8 mouse cellular contexts compared by ENCODE assay signal in genomic region chr9:119977557-119978060, GRCm38 (mm10). TPM values are rescaled to one million over a fixed set of nuclear protein-coding genes. Genes with fewer than 3 reads are reported as not detected.
DNase-seq lines count a peak whose midpoint lies in the region; ATAC-seq and TF ChIP-seq lines count a peak whose summit lies in the region.

No protein-coding gene starts in this region.

- H3K36me3 ChIP-seq in heart, embryonic 15.5 days: peaks cover 30% of the 10 kb centered on the region; the same call in 1 of the 2 replicates
- H3K36me3 ChIP-seq in thymus, adult 2 months (ENCODE audit: control insufficient read depth, insufficient read depth, low read length): peaks cover 32% of the 10 kb centered on the region
- H3K36me3 ChIP-seq in kidney, embryonic 16.5 days (ENCODE audit: insufficient read depth, low read length): peaks cover 20% of the 10 kb centered on the region

- H3K4me2 ChIP-seq in heart, embryonic 15.5 days: peak overlapping the region; percentile 35; the same call in 1 of the 2 replicates
- H3K4me2 ChIP-seq in kidney, embryonic 16.5 days (replicated peaks; ENCODE audit: low read depth, low read length): peak overlapping the region; percentile 37

- no peak for TF ChIP-seq CTCF in thymus, adult 2 months (IDR thresholded peaks at IDR 0.05; ENCODE audit: borderline replicate concordance, control insufficient read depth, extremely low read depth, insufficient read depth, low read length, poor library complexity)

- 0 out of 2 replicates have a peak overlapping the region, but pooled peaks have one; percentile 7 for H3K9ac ChIP-seq in heart, embryonic 15.5 days
- peak overlapping the region; percentile 58 for H3K9ac ChIP-seq in kidney, embryonic 16.5 days (replicated peaks; ENCODE audit: low read length)

- DNase-seq in heart, postnatal 25 days (ENCODE audit: low spot score): no peak
- no peak for DNase-seq in thymus, adult 2 months
- DNase-seq in thymus, postnatal 14 days: no peak
- no peak for DNase-seq in urinary bladder, adult 2 months (ENCODE audit: low spot score)
- DNase-seq in spleen, adult 18-20 months: no peak
- no peak for DNase-seq in left cerebral cortex, adult 18-20 months (ENCODE audit: low spot score in 2 of 2)

- H3K27me3 ChIP-seq in heart, embryonic 15.5 days: no peaks in the 10 kb centered on the region
- no peaks in the 10 kb centered on the region for H3K27me3 ChIP-seq in thymus, adult 2 months (ENCODE audit: control insufficient read depth, insufficient read depth, low read length)
- H3K27me3 ChIP-seq in kidney, embryonic 16.5 days (ENCODE audit: insufficient read depth, low read length): no peaks in the 10 kb centered on the region

- H3K4me1 ChIP-seq in heart, embryonic 15.5 days (replicated peaks): peaks cover 64% of the 10 kb centered on the region
- H3K4me1 ChIP-seq in thymus, adult 2 months (replicated peaks; ENCODE audit: control insufficient read depth, insufficient read depth, low read length): peaks cover 41% of the 10 kb centered on the region
- H3K4me1 ChIP-seq in kidney, embryonic 16.5 days (ENCODE audit: insufficient read depth, low read length): peaks cover 52% of the 10 kb centered on the region

- no peak for TF ChIP-seq POLR2A in thymus, adult 2 months (IDR thresholded peaks at IDR 0.05; ENCODE audit: control insufficient read depth, extremely low read depth, insufficient read depth, low read length, poor library complexity)

- WGBS in heart, embryonic 15.5 days: 6% methylated on average over 5 of the region's 5 CpGs
- 7% methylated on average over 5 of the region's 5 CpGs for WGBS in thymus, adult 2 months
- 22% methylated on average over 5 of the region's 5 CpGs for WGBS in kidney, embryonic 16.5 days

- intact Hi-C loops in heart, postnatal 25 days (cut with DNase I): no loop called here

- no peaks in the 10 kb centered on the region for H3K9me3 ChIP-seq in heart, embryonic 15.5 days (replicated peaks)
- H3K9me3 ChIP-seq in kidney, embryonic 16.5 days (ENCODE audit: low read length): no peaks in the 10 kb centered on the region

- H3K4me3 ChIP-seq in heart, embryonic 15.5 days: peak overlapping the region; percentile 18
- peak overlapping the region; percentile 57 for H3K4me3 ChIP-seq in thymus, adult 2 months (ENCODE audit: control insufficient read depth, insufficient read depth, low read length)
- H3K4me3 ChIP-seq in kidney, embryonic 16.5 days (ENCODE audit: low read length): 0 out of 2 replicates have a peak overlapping the region, but pooled peaks have one; percentile 10

- ATAC-seq in heart, embryonic 15.5 days (replicated peaks; ENCODE audit: insufficient number of reproducible peaks, insufficient read depth, low FRiP score, low read depth): no peak
- ATAC-seq in kidney, embryonic 16.5 days (ENCODE audit: low FRiP score, low TSS enrichment): no peak

- H3K27ac ChIP-seq in heart, embryonic 15.5 days: peak overlapping the region; percentile 55
- peak overlapping the region; percentile 93 for H3K27ac ChIP-seq in thymus, adult 2 months (ENCODE audit: control insufficient read depth, insufficient read depth, low read length)
- peak overlapping the region; percentile 84 for H3K27ac ChIP-seq in kidney, embryonic 16.5 days (ENCODE audit: low read length)

RNA-seq across cellular contexts. Expression of gene Csrnp1, which starts 6.8 kb away (rescaled TPM):
- 6.9 and 8.2 TPM in 2 replicates for polyA plus RNA-seq in heart, embryonic 15.5 days (2015; fragmentation: Nextera tagmentation; extraction: Ambion mirVana)
- 10 to 100 TPM in 1 of 2 experiments, 1 to 10 TPM in 1; 10.0 to 13.3 TPM for total RNA-seq in heart, postnatal 25 days (2021)
- polyA plus RNA-seq in thymus, adult 2 months (2012; rRNA removed): 283 and 325 TPM in 2 replicates
- 7.1 and 8.7 TPM in 2 replicates for polyA plus RNA-seq in kidney, embryonic 16.5 days (2015; fragmentation: Nextera tagmentation; extraction: Ambion mirVana)
- polyA plus RNA-seq in urinary bladder, adult 2 months (2012; rRNA removed): 15.6 and 26.4 TPM in 2 replicates
- 10 to 100 TPM; 20.5 to 26.8 TPM for total RNA-seq in left cerebral cortex, adult 18-20 months (2021)

RNA-seq across cellular contexts. Expression of gene Ttc21a, which starts 40.2 kb away (rescaled TPM):
- polyA plus RNA-seq in heart, embryonic 15.5 days (2015; fragmentation: Nextera tagmentation; extraction: Ambion mirVana): 0.08 and 0.29 TPM in 2 replicates
- total RNA-seq in heart, postnatal 25 days (2021): not detected
- 0.18 and 0.29 TPM in 2 replicates for polyA plus RNA-seq in thymus, adult 2 months (2012; rRNA removed)
- polyA plus RNA-seq in kidney, embryonic 16.5 days (2015; fragmentation: Nextera tagmentation; extraction: Ambion mirVana): 0.20 and 0.35 TPM in 2 replicates
- polyA plus RNA-seq in urinary bladder, adult 2 months (2012; rRNA removed): 1.2 and 1.4 TPM in 2 replicates
- under 1 TPM; 0.19 to 0.49 TPM for total RNA-seq in left cerebral cortex, adult 18-20 months (2021)

RNA-seq across cellular contexts. Expression of gene Gorasp1, which starts 40.2 kb away (rescaled TPM):
- 16.6 and 24.3 TPM in 2 replicates for polyA plus RNA-seq in heart, embryonic 15.5 days (2015; fragmentation: Nextera tagmentation; extraction: Ambion mirVana)
- 10 to 100 TPM; 28.1 to 31.5 TPM for total RNA-seq in heart, postnatal 25 days (2021)
- 10.8 and 11.0 TPM in 2 replicates for polyA plus RNA-seq in thymus, adult 2 months (2012; rRNA removed)
- 28.0 and 29.5 TPM in 2 replicates for polyA plus RNA-seq in kidney, embryonic 16.5 days (2015; fragmentation: Nextera tagmentation; extraction: Ambion mirVana)
- polyA plus RNA-seq in urinary bladder, adult 2 months (2012; rRNA removed): 27.6 and 30.6 TPM in 2 replicates
- 10 to 100 TPM; 37.1 to 38.2 TPM for total RNA-seq in left cerebral cortex, adult 18-20 months (2021)

RNA-seq across cellular contexts. Expression of gene Xirp1, which starts 45.8 kb away (rescaled TPM):
- polyA plus RNA-seq in heart, embryonic 15.5 days (2015; fragmentation: Nextera tagmentation; extraction: Ambion mirVana): 45.2 and 51.0 TPM in 2 replicates
- total RNA-seq in heart, postnatal 25 days (2021): 100 to 1,000 TPM; 125 to 136 TPM
- polyA plus RNA-seq in thymus, adult 2 months (2012; rRNA removed): 0.24 and 2.3 TPM in 2 replicates
- 0.22 and 0.23 TPM in 2 replicates for polyA plus RNA-seq in kidney, embryonic 16.5 days (2015; fragmentation: Nextera tagmentation; extraction: Ambion mirVana)
- 0.11 and 0.22 TPM in 2 replicates for polyA plus RNA-seq in urinary bladder, adult 2 months (2012; rRNA removed)
- under 1 TPM; 0.07 to 0.12 TPM for total RNA-seq in left cerebral cortex, adult 18-20 months (2021)

Comparison
In these comparisons a context has a peak if more than half of its experiments do, and no peak if none do; other contexts are left out.
1. RNA of gene Csrnp1, which starts 6.8 kb away (polyA plus RNA-seq): 283 to 325 TPM in thymus, adult 2 months; 15.6 to 26.4 TPM in urinary bladder, adult 2 months, 7.1 to 8.7 TPM in kidney, embryonic 16.5 days and 6.9 to 8.2 TPM in heart, embryonic 15.5 days; every median in the first group is over 10 times any median in the second.
2. Peak in every context shown above with its lines, with median percentiles within 50 percentile points of each other: H3K27ac ChIP-seq and H3K4me3 ChIP-seq.